Mouse (Mus musculus) E14TG2a.4 (cell line): ENCODE measurements around the gene Dctn2.
"Not testable (repeated sequence)": the region's sequence is repeated elsewhere in the genome, so short reads cannot be mapped to it uniquely, and the experiment has no call there.

Experiments used
- CTCF ChIP-seq: conservative IDR thresholded peaks from 2 replicates; pipeline ENCODE4 v1.5.1; 2014; ENCODE audit warnings: low read length
- NANOG ChIP-seq: IDR thresholded peaks from 2 replicates; pipeline ENCODE4 v1.6.1; 2014; ENCODE audit warnings: borderline replicate concordance, low read length, mixed read lengths
- POU5F1 ChIP-seq: IDR thresholded peaks from 2 replicates; pipeline ENCODE4 v1.6.1; 2014; ENCODE audit warnings: low read length, borderline replicate concordance

- 0 out of 2 replicates have a peak, but pooled peaks have one; percentile 9 for TF ChIP-seq CTCF
- TF ChIP-seq NANOG, POU5F1: not testable (repeated sequence)
Observed at GRCm38 (mm10) chr10:127314950-127315349, 48.8 kb downstream of the Dctn2 start.
